Mouse (Mus musculus) embryo, embryonic 10 days (tissue): ENCODE results near the gene Etv6.

Experiments used
- DNase-seq: peaks from one replicate; pipeline ENCODE4 v3.0.0-alpha.2; 2015; ENCODE audit warnings: low spot score

Gene Etv6

DNA sequence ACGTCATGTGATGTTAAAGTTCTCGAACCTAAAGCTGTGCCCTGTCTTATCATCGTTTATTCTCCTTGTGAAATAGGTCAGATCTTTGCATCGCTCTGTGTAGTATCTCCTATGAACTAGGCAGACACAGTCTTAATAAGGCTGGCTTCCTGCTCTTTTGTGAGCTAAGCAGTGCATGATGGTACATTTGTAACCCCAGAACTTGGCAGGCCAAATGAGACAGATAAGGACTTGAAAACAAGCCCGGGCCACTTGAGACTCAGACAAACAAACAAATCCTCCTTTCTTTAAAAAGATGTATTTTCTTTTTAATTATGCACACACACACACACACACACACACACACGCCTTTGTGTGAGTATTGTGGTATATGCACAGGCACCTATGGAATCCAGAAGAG lies 42.5 kb downstream of the Etv6 start:
- no peak for DNase-seq

DNA sequence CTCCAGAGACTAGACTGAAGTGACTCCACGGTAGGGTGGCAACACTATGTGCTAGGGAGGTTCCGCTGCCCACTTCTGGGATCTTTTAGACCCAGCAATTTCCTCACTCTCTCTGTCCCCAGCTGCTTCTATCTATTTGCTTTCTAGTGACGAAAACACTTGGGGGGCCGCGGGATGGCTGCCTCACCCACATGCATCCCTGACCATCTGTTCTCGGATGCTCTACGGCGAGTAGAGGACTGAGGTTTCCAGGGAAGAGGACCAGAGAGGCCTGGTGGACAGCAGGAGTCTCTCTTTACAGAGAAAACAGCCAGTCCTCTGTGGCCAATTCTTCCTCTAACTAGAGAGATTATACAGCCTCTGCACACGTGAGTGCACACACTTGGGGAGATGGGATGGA lies 43.6 kb downstream of the Etv6 start:
- DNase-seq, result no peak

DNA sequence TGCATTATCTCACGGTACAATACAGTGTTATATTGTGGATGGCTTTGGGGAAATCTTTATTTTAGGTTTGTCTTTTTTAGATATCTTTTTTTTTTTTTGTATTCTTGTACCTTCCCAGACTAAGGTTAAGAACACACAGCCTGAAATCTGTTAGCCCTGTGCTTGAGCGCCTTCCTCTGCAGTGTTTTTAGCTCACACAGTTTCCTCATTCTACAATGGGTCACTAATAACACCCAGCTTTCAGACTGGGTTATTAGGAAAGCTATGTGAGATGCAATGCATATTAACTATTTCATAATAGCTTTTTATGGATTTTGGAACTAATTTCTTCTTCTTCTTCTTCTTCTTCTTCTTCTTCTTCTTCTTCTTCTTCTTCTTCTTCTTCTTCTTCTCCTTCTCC lies 44.1 kb downstream of the Etv6 start:
- DNase-seq, result no peak

DNA sequence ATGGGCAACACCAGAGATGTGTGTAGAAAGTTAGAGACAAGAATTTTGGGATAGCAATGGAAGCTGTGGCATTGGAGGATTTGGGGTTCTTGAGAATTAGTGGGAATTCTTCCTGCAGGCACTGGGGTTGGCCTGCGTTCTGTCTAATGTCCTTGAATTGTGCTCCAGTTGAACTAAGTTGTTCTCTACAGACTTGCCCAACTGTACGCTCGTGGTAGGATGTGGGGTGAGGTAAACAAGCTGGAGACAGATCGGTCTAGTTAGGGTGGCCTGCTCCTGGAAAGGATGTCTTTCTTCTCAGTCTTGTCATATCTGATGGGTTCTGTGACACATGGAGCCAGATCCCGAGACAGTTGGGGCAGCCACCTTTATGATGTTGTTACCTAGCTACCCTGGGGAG lies 45.4 kb downstream of the Etv6 start:
- no peak for DNase-seq

DNA sequence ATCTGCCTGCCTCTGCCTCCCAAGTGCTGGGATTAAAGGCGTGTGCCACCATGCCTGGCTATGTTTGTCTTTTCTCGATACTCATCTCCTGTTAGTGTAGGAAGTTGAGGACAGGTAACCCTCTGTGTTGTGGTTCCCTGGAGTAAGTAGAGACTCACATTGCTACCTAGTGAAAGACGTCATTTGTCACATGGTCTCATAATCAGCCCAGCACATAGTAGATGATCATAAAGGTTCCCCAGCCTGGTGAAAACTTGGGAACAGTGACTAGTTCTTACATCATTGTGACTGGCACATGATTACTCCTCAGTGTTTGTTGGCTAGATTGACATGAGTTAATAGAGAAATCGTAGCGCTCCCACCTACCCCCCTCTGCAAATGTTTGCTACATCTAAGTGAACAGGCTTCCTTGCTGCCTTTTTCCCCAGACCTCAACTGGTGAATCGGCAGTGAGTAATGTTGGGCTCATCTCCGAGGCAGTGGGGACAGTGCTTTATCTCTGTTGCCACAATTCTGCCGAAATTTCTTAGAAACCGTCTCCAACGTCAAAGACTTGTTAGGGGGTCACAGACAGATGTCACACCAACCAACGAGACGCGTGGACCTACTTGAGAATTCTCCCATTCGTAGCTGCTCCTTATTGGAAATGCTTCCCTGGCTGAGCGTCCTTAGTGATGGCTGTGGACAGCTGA lies 46.9 kb downstream of the Etv6 start:
- DNase-seq, result no peak

DNA sequence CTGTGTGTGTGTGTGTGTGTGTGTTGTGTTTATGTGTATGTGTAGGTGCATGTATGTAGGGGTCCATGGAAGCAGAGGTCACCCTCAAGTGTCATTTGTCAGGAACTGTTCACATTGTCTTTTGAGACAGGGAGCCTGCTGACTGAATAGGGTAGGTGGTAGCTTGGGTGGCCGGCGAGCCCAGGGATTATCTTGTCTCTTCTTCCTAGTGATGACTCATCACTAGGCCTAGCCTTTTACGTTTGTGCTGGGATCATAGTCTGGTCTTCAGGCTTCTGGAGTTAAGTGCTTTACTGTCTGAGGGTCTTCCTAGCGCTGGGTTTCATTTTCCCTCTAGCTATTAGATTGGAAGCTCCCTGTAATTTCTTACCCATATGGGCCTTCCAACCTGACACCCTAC lies 47.9 kb downstream of the Etv6 start:
- DNase-seq, result no peak

DNA sequence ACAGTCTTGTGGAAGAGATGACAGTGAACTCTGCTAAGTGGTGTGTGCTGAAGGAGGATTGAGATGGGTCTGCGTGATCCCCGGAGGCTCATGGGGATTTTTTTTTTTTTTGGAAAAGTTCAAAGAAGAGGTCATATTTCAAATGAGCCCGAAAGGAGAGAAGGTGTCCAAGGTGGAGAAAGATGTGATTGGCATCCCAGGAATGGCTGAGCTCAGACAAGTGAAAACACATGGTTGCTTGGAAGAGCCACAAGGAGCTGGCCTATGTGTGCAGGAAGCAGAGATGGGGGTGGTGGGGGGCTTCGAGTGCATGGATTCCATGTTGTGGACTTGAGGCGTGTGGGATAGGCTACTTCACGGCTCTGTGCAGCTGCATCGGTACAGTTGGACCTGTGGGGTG lies 50.9 kb downstream of the Etv6 start:
- peak; percentile 56 for DNase-seq

DNA sequence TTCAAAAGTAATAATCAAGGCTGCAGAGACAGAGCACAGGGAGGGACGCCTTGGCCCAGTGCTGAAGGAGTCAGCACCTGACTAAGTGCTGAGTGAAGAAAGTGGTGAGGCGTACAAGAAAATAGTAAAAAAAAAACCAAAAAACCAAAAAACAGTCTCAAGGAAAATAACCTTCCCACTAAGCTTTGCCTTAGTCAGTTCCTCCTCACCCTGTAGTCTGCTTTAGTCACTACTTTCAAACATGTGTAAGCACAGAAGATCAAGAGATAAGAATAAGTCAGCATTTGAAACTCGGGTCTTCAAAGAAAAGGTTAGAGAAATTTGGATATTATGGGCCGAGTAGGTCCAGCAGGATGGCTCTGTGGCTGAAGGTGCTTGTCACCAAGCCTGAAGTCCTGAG lies 52.2 kb downstream of the Etv6 start:
- no peak for DNase-seq

DNA sequence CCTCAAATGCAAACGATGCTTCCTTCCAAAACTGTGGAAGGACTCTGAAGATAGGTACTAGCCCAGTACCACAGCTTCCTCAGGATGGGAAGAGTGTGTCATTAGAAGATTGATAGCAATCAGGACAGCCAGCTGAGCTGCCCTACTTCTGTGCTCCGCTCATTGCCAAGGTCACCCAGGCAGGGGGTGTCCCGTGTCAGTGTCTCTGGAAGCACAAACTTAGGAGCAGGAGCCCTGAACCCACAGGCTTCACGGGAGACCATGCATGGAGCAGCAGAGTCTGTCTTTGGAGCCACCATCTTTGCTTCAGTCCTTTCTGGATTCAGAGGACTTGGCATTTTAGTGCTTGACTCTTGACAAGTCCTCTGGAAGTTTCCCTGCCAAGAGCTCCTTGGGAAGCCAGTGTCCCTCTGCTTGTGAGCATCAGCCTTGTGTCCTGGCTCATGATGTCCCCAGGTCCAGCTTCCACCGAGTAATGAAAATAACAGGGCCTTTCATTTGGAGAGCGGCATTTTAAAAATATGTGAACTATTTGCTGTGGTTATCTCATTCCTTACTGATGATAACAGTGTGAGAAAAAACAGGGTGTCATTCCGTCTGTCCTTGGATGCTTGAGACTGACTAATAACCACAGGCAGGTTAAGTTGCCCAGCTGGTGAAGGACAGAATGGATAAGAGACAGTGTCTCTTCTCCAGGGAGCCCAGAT lies 54.3 kb downstream of the Etv6 start:
- no peak for DNase-seq

DNA sequence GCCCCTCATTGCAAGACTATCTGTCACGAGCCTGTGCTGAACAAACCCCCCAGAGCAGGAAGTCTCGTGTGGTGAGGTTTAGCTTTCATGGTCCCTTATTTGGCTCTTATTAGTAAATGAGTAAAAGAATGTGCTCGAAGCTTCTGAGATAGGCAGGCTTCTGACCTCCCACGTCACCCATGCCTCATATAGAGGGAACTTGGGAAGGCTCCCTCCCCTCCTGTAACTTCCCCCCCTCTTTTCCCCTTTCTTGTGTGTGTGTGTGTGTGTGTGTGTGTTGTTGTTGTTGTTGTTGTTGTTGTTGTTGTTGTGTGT lies 54.8 kb downstream of the Etv6 start:
- DNase-seq, result no peak

DNA sequence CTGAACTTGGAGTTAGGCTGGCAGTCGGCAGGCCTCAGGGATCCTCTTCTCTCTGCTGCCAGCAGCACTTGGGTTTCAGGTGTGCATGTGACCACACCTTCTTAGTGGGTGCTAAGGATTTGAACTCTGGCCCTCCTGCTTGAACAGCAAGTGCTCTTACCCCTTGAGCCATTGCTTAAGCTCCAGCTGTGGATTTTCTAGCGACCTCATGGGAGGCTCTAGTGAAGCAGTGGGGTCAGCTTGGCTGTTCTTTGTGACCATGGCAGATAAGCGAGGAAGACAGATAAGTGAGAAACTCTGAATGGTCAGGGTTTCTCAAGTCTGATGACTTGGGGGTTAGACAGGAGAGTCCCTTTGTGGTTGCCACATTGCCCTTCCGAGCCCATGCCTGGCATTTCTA lies 55.4 kb downstream of the Etv6 start:
- no peak for DNase-seq

DNA sequence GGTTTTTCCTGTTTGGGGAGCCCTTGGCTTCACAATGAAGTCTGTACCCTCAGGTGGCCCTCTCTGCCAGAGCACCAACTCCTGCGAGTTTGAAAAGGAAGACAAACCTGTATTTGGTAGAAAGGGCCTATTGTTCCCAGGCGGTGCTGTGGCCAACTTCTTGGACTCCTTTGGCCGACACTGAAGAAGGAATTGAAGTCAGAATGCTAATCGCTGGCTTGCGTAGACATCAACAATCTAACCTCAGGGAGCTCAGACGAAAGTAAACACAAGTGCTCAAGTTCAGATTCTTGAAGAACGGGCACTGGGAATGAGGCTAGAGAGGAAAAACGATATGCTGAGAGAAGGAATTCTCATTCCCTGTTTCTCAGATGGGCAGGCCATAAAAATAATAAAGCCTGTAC lies 55.9 kb downstream of the Etv6 start:
- DNase-seq, result no peak

DNA sequence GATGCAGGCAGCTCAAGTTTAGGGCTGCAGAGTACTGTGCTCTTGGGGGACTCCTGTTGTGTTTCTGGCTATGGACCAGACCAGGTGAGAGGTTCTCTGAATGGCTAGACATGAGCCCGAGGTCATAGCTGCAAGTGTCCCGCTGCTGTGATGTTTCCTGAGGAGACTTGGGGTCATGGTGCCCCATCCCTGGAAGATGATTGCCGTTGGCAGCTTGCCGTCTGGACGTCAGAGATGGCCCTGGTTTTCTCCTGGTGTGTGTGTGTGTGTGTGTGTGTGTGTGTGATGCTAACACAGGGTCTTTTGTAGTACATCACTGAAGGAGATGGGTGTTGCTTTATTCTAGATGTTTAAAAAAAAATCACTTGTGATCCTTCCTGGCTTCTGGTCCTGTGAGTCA lies 58.6 kb downstream of the Etv6 start:
- no peak for DNase-seq

DNA sequence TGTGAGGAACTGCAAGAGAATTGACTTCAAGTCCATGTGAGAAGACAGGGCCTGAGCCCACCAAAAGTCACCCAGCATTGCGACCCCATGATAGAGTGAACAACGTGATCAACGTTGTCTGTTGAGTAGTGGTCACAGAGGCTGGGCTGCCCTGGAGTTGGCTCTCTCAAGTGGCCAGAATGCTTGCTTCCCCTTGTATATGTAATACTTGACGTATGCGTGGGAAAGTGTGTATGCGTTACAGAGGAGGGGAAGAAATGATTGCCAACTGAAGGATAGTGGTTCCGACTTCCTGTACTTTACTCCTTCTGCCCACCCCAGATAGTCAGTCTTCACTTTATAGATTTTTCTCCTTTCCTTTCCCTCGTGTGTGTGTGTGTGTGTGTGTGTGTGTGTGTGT lies 59.1 kb downstream of the Etv6 start:
- DNase-seq, result no peak

DNA sequence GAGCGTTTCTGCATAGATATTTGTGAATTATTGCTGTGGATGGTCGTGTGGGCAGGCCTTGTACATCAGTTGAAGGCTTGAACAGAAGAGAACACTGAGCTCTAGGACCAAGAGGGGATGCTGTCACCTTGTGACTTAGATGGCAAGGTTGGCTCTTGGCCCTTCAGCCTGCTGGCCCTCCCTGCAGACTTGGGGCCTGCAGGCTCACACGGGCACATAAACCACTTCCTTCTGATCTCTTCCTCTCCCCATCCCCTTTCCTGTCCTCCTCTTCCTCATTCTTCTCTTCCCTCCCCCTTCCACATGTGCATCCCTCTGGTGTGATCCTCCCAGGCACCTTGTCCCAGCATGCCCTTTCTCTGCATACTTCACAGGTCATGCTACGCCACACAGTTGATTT lies 60.1 kb downstream of the Etv6 start:
- DNase-seq, result no peak

DNA sequence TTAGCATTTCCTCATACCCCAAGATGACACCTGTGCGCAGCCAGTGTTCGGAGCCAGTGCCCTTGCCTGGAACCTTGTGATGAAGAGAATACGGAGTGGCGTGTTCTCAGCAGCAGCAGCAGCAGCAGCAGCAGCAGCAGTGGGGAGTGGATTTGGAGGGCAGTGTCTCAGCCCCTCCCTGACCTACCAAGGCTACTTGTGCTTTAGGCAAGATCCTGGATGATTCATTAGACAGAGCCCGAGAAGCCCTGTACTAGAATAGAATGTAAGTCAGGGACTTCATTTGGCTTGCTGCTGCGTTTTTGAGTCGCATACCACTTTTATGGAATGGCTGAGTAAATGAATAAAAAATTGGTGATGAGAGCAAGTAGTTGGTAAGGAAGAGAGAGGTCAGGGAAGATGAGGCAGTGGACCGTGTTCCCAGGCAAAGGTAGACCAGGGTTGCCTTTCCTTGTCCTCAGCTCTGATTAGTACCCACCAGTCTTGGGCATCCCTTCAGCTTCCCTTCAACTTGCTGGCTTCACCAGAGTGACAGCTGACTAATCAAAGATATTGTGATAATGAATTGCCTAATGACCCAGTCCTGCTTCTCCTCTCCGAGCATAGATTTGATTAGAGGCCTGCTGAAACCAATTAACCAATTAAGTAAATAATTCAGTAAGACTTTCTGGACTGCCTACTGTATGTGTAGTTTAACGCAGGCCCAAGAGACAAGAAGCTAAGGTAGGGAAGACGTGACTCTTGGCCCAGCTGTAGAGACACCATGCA lies 64.7 kb downstream of the Etv6 start:
- no peak for DNase-seq

DNA sequence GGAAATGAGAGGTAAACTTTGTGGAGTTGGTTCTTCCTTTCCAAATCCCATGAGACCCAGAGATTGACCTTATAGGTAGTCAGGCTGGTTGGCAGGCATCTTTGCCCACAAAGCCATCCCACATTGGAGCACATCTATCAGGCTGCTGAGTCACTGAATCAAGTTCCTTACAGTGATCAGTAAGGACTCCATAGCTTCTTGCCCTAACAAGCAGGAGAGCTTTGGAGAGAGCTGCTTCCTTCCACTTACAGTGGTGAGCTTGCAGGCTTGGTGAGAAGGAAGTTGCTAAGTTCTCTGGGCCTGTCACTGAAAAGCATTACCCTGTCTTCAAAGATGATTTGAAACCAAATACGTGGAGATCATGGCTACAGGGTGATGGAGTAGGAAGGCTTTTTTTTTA lies 66.9 kb downstream of the Etv6 start:
- DNase-seq, result no peak

DNA sequence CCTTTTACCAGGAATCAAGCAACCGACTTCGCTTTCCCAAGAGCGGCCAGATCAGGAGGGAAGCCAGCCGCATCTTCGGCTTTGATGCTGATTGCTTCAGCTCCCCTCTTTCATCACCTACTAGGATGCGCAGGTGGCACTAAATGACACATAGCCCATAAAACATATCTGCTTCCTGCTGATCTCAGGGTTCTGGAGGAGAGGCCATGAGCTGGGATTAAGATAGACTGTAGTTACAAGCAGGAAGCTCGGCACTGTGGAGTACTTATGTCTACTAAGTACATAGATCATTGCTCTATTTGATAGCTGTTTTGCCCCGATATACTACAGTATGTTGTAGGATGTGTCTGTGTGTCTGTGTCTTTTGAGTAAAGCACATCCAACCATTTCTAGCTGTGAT lies 68.0 kb downstream of the Etv6 start:
- no peak for DNase-seq

DNA sequence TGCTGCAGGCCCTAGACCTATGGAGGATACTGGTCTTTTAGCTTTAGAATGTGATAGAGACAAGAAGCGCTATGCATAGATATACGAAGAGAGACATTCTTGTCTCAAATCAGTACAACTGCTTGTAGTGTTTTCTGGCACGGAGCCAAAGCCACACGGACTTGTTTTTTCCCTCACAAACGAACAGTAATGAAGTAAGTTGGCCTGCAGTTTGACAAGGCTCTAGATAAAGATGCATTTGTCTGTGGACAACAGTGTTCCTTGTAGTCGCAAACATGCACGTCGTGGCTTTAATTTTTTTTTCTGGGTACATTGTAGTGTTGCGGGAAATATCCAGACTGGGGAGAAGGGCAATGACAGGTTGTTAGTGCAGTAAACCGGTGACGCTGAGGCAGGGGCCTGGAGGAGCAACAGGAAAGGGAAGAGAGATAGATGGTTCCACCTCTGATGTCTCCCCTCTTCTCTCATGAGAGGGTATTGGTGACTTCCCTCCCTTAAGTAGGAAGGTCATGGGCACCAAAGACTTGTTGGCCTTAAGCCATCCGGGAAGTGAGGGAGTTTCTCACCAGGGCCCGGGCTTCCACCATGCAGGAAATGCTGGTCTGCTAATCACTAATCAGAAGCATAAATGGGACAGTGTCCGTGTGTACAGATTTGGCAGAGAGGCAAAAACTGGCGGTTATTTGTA lies 70.2 kb downstream of the Etv6 start:
- no peak for DNase-seq

DNA sequence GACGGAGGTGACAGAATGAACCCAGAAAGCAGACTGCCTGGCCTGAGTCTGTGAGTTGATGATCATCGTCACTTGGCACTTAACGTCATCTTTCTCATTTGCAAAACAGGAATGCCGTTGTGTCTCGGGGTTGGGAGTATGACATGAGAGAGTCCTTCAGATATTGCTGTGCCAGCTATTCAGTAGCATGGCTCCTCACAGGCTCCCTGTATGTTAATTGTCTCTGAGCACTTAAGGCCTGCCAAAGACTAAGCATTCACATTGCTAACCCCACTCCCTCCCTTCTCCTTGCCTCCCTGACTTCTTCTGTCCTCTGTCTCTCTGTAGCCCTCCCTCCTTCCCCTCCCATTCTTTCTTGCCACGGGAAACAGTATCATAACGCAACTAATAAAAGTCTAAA lies 72.2 kb downstream of the Etv6 start:
- no peak for DNase-seq

DNA sequence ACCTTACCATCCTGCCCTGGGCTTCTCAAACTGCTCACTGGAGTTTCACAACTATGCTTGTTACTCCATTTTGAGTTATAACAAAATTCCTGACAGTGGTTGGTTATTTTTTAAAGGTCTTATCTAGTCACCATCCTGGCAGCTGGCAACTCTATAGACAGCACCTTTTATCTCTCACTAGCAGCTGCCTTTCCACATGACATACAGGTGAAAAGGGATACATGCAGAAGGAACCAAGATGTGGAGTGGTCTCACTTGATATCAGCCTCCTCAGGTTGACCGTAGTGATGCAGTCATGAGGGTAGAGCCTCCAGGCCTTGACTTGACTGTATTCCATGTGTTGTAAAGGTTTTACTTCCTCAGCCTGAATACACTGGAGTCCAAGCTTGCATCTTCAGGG lies 74.2 kb downstream of the Etv6 start:
- no peak for DNase-seq

DNA sequence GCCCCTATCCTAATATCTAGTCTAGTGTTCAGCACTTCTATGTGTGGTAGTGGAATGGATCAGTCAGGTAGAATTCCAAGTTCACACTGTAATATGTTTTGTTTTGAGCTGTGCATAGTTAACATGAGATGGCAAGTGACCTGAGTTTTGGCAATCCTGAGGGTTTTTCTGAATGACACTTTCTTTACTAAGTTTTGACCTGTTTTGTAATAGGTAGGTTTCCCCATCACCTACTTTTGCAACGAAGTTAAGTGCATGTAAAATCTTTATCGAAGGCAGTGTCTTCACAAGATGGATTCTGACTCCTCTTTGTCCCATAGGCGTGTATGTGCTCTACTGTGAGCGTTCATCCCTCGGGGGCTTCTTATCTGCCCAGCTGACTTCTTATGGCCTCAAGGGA lies 74.7 kb downstream of the Etv6 start:
- DNase-seq, result no peak

DNA sequence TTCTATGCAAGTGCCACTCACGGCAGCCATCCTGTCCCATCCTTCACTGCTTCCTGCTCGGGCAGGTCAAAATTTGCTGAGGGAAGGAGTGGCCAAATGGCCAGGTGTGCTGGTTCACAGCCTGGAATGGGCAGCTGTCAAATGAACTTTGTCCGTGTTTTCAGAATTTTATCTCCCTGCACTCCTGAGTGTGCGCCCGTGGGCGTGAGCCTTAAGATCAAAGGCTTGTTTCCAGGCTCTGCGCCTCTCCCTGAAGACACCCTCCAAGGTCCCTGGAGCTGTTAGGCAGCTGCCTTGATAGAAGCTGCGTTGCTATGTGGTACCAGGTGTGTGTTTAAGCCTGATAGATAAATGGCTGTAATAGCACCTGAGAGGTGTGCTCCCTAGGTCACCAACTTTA lies 76.1 kb downstream of the Etv6 start:
- DNase-seq, result no peak
